Mouse (Mus musculus) thymus, adult 2 months (tissue): ENCODE measurements around the gene Pou2f2.
"Not testable (repeated sequence)": the region's sequence is repeated elsewhere in the genome, so short reads cannot be mapped to it uniquely, and the experiment has no call there.

Experiments
- CTCF ChIP-seq: fragments of 200-500 bp; IDR thresholded peaks from 2 replicates; pipeline ENCODE4 v1.5.1; 2012; ENCODE audit warnings: mild to moderate bottlenecking, control low read depth, low read length, moderate library complexity, borderline replicate concordance; ENCODE audit not compliant: control insufficient read depth, poor library complexity, insufficient read depth; ENCODE audit errors: extremely low read depth
- POLR2A ChIP-seq: fragments of 200-500 bp; IDR thresholded peaks from 2 replicates; pipeline ENCODE4 v1.6.1; 2012; ENCODE audit warnings: mild to moderate bottlenecking, low read length, control low read depth, moderate library complexity; ENCODE audit not compliant: control insufficient read depth, poor library complexity, insufficient read depth; ENCODE audit errors: extremely low read depth

DNA sequence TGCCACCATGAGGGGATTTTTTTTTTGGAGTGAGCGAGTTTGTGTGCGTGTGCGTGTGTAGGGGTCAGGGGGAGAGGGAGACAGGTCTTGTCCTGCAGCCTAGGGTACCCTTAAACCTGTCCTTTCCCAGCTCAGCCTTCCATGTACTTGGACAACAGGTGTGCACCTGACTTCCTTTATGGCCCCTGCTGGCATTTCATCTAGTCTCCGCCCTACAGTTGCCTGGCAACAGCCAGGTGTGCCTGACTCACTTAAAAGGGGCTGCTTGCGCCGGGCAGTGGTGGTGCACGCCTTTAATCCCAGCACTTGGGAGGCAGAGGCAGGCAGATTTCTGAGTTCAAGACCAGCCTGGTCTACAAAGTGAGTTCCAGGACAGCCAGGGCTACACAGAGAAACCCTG lies 134.9 kb downstream of the Pou2f2 start:
- not testable (repeated sequence) for TF ChIP-seq CTCF, POLR2A
